Mouse (Mus musculus) kidney, embryonic 14.5 days (tissue): ENCODE results near the gene Arhgef3. TPM values are rescaled to one million over a fixed set of nuclear protein-coding genes. Genes with fewer than 3 reads are reported as not detected.
A peak's percentile ranks its signal among the peaks of the same experiment; 100 is the strongest.

Source experiments
- ATAC-seq: fragments of 200-750 bp; cut with Nextera tagmentation; 2 replicates; pipeline ENCODE4 v1.8.0; 2017; ENCODE audit warnings: moderate number of reproducible peaks, mild to moderate bottlenecking, moderate TSS enrichment, moderate library complexity; ENCODE audit not compliant: low FRiP score, low TSS enrichment
- H3K27ac ChIP-seq: fragments of 300-500 bp; sonication (generic); 2 replicates; pipeline ENCODE4 v1.5.1; 2014; ENCODE audit warnings: low read depth, mild to moderate bottlenecking, low read length, moderate library complexity, mixed read lengths
- H3K27me3 ChIP-seq: fragments of 300-500 bp; sonication (generic); 2 replicates; pipeline ENCODE4 v1.6.1; 2014; ENCODE audit warnings: mild to moderate bottlenecking, low read length; ENCODE audit not compliant: control insufficient read depth, insufficient read depth
- H3K36me3 ChIP-seq: fragments of 300-500 bp; sonication (generic); 2 replicates; pipeline ENCODE4 v1.6.1; 2014; ENCODE audit warnings: low read length, mixed read lengths; ENCODE audit not compliant: control insufficient read depth, insufficient read depth
- H3K4me1 ChIP-seq: fragments of 300-500 bp; sonication (generic); 2 replicates; pipeline ENCODE4 v1.6.1; 2014; ENCODE audit warnings: low read length, mixed read lengths; ENCODE audit not compliant: control insufficient read depth, insufficient read depth
- H3K4me2 ChIP-seq: fragments of 300-500 bp; sonication (generic); replicated peaks from 2 replicates; pipeline ENCODE4 v1.6.1; 2014; ENCODE audit warnings: low read depth, mild to moderate bottlenecking, low read length
- H3K4me3 ChIP-seq: fragments of 300-500 bp; sonication (generic); 2 replicates; pipeline ENCODE4 v1.5.1; 2014; ENCODE audit warnings: mild to moderate bottlenecking, low read length
- H3K9ac ChIP-seq: fragments of 300-500 bp; sonication (generic); 2 replicates; pipeline ENCODE4 v1.6.1; 2014; ENCODE audit warnings: low read depth, mild to moderate bottlenecking, low read length, moderate library complexity
- H3K9me3 ChIP-seq: fragments of 300-500 bp; sonication (generic); 2 replicates; pipeline ENCODE4 v1.6.1; 2016; ENCODE audit warnings: low read length; ENCODE audit not compliant: control insufficient read depth
- WGBS: fragments of 180-500 bp; shearing (Covaris S2); extraction: QIAGEN DNeasy Blood & Tissue Kit; methylation state at CpG from one replicate; pipeline ENCODE4 v1.1.7; 2014; 5-methylcytosine and 5-hydroxymethylcytosine counted together
- polyA plus RNA-seq: library from polyadenylated mRNA; unstranded; fragments of >200 nt; fragmentation: Nextera tagmentation; extraction: Ambion mirVana; gene quantifications from 2 replicates; pipeline ENCODE4 v1.2.1, GENCODE M21; 2014

Arhgef3 gene
- polyA plus RNA-seq, 1 experiment from 2014 or later = 15.0 TPM

DNA sequence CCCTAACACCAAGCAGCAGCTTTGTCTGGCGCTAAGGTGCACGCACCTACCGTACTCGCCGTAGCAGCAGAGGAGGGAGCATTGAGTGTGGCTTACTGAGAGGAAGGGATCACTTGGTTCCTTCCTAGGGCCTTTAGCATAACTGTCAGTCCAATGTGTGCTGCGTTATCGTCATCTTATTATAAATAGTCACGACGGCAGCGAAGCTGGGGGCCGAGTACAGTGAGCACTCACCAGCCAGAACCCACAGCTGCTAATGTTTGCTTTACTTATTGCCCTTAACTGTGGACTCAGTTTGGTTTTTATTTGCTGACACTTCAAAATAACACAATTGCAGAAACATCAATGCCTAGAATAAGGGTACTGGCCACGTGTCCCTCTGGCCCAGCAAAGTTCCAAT lies 105.6 kb downstream of the Arhgef3 start:
- Histone ChIP-seq H3K9ac (no peak overlapping the region), H3K27me3 (no peaks in the 10 kb centered on the region), H3K4me3 (no peak overlapping the region), H3K4me1 (no peaks in the 10 kb centered on the region), H3K4me2 (no peak overlapping the region), H3K27ac (no peak overlapping the region), H3K9me3 (no peaks in the 10 kb centered on the region), H3K36me3 (no peaks in the 10 kb centered on the region)
- no peak for ATAC-seq
- 80% methylated on average over 12 of the region's 12 CpGs for WGBS

DNA sequence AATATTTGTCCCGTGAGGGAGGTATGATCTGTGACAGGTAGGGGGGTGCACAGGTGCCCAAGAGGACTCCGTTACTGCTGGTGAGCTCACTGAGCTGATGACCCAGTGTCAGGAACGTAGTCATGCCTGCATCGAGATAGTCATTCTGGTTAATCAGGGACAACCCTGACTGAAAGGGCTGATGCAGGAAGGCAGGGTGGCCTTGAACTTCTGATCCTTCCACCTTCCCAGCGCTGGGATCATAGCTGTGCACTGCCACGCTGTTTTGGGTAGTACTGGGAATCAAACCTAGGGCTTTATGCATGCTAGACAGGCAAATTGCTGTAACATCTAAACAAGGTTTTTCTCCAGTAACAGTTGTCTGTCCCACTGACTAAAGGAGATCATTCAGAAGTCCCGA lies 109.9 kb downstream of the Arhgef3 start:
- Histone ChIP-seq H3K27ac (no peak overlapping the region), H3K9ac (no peak overlapping the region), H3K4me3 (no peak overlapping the region), H3K4me2 (no peak overlapping the region), H3K27me3 (no peaks in the 10 kb centered on the region), H3K9me3 (no peaks in the 10 kb centered on the region), H3K36me3 (no peaks in the 10 kb centered on the region), H3K4me1 (peaks cover 5% of the 10 kb centered on the region; the same call in 1 of the 2 replicates)
- 87% methylated on average over 7 of the region's 7 CpGs for WGBS
- ATAC-seq = no peak

DNA sequence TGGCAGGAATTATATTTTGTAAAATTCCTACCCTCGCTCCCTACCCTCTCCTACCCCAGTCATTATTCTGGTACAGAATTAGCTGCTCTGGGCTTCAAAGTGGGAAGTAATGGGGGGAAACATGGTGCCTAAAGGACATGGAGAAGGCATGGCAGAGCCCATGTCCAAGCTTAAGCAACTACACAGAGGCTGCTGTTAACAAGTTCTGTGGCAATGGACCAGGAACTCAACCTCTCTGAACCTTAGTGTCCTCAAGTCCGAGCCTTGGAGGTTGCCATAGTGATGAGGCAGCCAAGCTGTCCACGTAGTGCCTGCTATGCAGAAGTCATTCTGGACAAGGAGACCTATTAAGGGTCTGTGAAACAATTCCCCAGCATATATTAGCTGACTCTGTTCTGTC lies 111.6 kb downstream of the Arhgef3 start:
- no peak overlapping the region for H3K4me2 ChIP-seq
- no peaks in the 10 kb centered on the region for H3K27me3 ChIP-seq
- H3K4me3 ChIP-seq = no peak overlapping the region
- H3K4me1 ChIP-seq = peaks cover 19% of the 10 kb centered on the region
- H3K9ac ChIP-seq = no peak overlapping the region
- 77% methylated on average over 3 of the region's 3 CpGs for WGBS
- no peaks in the 10 kb centered on the region for H3K36me3 ChIP-seq
- H3K27ac ChIP-seq = no peak overlapping the region
- no peak for ATAC-seq
- no peaks in the 10 kb centered on the region for H3K9me3 ChIP-seq

DNA sequence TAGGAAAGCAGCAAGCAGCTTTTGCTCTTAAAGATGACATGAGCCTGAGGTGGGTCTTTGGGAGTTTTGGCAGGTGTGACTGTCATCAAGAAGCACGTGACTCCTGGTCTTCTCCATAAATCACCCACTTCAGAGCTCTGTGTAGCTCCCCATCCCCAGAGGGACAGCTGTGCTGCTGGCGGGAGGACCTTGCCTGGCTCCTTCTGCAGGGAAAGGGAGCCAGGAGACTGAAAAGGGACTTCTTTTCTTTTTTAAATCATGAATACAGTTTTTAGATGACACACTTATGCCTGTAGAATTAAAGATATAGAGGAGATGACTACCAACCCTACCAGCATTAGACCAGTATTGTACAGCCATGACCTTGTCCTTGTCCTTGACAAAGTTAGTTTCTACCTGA lies 113.6 kb downstream of the Arhgef3 start:
- WGBS = 41% methylated on average over 2 of the region's 2 CpGs

DNA sequence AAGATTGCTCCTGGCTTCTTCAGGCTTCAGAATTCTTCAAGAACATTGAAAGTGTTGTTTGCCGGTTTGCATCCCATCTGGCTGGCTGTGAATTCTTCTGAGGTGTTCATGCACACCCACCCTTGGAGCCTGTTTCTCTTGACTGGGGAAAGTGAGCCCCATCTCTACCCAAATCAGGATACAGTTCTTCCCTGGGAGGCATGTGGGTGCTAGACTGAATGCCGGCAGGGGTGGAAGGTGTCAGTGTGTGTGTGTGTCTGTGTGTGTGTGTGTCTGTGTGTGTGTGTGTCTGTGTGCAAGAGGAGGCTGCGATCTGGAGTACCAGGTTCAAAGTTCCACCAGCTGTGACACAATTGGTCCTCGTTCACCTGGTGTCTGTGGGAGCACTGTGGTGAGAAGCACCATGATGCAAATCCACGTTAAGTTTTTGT lies 114.3 kb downstream of the Arhgef3 start:
- no peak overlapping the region for H3K9ac ChIP-seq
- no peak overlapping the region for H3K4me2 ChIP-seq
- ATAC-seq = no peak
- H3K27me3 ChIP-seq = no peaks in the 10 kb centered on the region
- H3K9me3 ChIP-seq = no peaks in the 10 kb centered on the region
- WGBS = 66% methylated on average over 5 of the region's 5 CpGs
- no peak overlapping the region for H3K4me3 ChIP-seq
- H3K4me1 ChIP-seq = peaks cover 19% of the 10 kb centered on the region
- peak overlapping the region; percentile 79; the same call in 1 of the 2 replicates for H3K27ac ChIP-seq
- H3K36me3 ChIP-seq = no peaks in the 10 kb centered on the region

More for the DNA sequence above, 113.6 kb downstream of the Arhgef3 start:
- no peak overlapping the region for H3K9ac ChIP-seq
- ATAC-seq = no peak
- no peaks in the 10 kb centered on the region for H3K9me3 ChIP-seq
- H3K4me2 ChIP-seq = no peak overlapping the region
- H3K36me3 ChIP-seq = no peaks in the 10 kb centered on the region
- H3K27me3 ChIP-seq = no peaks in the 10 kb centered on the region
- no peak overlapping the region for H3K4me3 ChIP-seq
- H3K27ac ChIP-seq = no peak overlapping the region
- peaks cover 19% of the 10 kb centered on the region for H3K4me1 ChIP-seq

DNA sequence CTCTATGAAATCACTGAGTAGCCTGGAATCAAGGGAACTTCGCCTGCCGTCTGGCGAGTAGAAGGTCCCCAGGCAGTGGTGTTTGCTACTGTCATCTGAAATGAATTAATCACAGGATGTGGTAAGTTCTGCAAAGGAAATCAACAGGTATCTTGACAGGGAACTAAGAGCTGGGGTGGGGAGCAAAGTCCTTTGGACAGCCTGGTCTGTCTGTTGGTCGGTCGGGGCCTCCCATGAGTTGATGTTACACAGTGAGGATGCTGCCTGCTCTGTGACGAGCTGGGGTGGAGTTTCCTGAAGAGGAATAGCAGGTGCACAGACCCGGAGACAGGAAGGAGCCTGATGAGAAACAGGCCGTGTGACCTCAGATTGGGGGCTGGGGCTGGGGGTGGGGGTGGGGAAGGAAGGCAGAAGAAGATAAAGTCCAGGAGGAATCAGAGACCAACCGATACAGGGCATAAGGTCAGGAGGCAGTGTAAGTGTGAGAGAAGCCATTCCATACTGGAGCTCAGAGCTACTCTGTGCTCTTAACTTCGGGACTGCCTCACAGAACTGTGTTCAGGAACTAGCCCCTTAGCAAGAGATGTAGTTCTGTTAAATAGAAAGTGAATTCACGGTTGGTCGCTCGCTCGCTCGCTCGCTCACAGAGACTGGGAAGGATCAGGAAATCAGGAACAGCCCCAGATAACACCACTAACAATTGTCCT lies 114.9 kb downstream of the Arhgef3 start:
- no peaks in the 10 kb centered on the region for H3K27me3 ChIP-seq
- ATAC-seq = peak; percentile 40
- H3K4me1 ChIP-seq = peaks cover 19% of the 10 kb centered on the region
- H3K4me3 ChIP-seq = no peak overlapping the region
- H3K36me3 ChIP-seq = no peaks in the 10 kb centered on the region
- peak overlapping the region; percentile 79 for H3K27ac ChIP-seq
- WGBS = 20% methylated on average over 16 of the region's 16 CpGs
- H3K9ac ChIP-seq = no peak overlapping the region
- H3K4me2 ChIP-seq = peak overlapping the region; percentile 17; the same call in 1 of the 2 replicates
- no peaks in the 10 kb centered on the region for H3K9me3 ChIP-seq

DNA sequence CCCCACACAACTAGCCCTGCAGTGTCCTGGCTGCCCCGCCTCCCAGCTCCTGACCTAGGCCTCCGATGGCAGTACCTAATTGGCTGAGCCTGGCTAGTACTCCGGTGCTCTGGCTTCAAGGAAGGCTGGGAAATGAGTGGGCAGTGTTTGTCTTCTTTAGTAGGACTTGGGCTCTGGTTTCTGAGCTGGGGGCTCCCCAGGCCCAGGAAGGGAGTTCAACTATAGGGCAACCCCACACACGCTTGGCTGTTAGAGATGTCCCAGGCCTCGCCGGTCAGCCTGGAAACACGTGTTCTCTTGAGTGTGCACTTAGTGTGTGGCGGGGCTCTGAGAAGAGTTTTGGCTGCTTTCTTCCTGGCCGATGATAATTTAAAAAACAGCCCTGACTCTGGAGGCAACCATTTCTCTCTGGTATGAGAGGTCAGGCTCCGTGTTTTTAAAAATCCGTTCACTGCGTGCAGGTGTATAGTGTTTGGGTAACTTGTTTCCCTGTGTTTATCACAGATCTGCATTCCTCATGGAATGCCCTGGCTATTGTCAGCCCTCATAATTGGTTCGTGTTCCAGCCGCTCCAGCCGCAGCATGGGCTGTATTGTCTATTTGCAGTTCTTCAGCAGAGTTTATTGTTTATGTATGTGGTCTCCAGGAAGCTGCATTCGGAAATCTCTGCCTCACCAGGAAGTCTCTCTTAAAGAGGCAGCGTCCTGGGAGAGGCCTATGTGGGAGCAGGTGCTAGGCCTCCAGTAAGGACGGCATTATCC lies 115.7 kb downstream of the Arhgef3 start:
- Histone ChIP-seq H3K4me1 (peaks cover 19% of the 10 kb centered on the region), H3K27ac (peak overlapping the region; percentile 79), H3K4me3 (no peak overlapping the region), H3K36me3 (no peaks in the 10 kb centered on the region), H3K9ac (no peak overlapping the region; the same call in 1 of the 2 replicates), H3K27me3 (no peaks in the 10 kb centered on the region), H3K9me3 (no peaks in the 10 kb centered on the region), H3K4me2 (peak overlapping the region; percentile 24; the same call in 1 of the 2 replicates)
- ATAC-seq = peak; percentile 90
- WGBS = 11% methylated on average over 18 of the region's 18 CpGs

DNA sequence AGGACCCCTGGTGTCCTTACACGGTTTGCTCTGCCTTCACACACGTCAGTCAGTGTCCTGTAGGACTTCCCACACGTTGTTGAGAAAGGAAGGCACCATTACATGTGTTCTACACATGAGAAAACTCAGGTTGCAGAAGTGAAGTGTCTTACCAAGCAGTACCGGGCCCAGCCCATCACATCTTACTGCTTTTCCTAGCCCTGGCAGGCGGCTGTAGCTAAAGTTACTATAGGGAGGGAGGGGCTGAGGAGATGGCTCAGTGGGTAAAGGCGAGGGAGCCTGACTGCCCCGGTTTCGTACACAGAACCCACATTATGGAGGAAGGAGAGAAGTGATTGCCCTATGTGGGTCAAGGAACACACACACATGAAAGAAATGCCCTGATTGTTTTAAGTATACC lies 116.8 kb downstream of the Arhgef3 start:
- H3K4me2 ChIP-seq = no peak overlapping the region
- WGBS = 62% methylated on average over 8 of the region's 8 CpGs

More for the DNA sequence above, 116.8 kb downstream of the Arhgef3 start:
- no peaks in the 10 kb centered on the region for H3K27me3 ChIP-seq
- no peaks in the 10 kb centered on the region for H3K36me3 ChIP-seq
- no peak overlapping the region for H3K9ac ChIP-seq
- no peak for ATAC-seq
- no peak overlapping the region for H3K27ac ChIP-seq
- no peaks in the 10 kb centered on the region for H3K9me3 ChIP-seq
- peaks cover 19% of the 10 kb centered on the region for H3K4me1 ChIP-seq
- H3K4me3 ChIP-seq = no peak overlapping the region
